Mouse (Mus musculus): Measurements from ENCODE around the gene Pak4. TPM values are rescaled to one million over a fixed set of nuclear protein-coding genes. Genes with fewer than 3 reads are reported as not detected.
A peak's percentile ranks its signal among the peaks of the same experiment; 100 is the strongest.
"Not testable (repeated sequence)": the region's sequence is repeated elsewhere in the genome, so short reads cannot be mapped to it uniquely, and the experiment has no call there.

Gene Pak4
- total RNA-seq (2021), result 10 to 100 TPM in 1 of 2 experiments, 1 to 10 TPM in 1; 9.0 to 10.4 TPM

GRCm38 (mm10) chr7:28597642-28598446 is at the start of gene Pak4, which contains the start of gene Samd4b:
Gene Pak4 (minus strand): TSS chr7:28598185.
Gene Samd4b (minus strand): TSS chr7:28598144.
- DNase-seq (ENCODE audit: low spot score in 2 of 2), result peak; percentile 99

GRCm38 (mm10) chr7:28647016-28647415 is 49.0 kb upstream of the Pak4 start:
- intact Hi-C loops (cut with DNase I), result no loop called here
- DNase-seq (ENCODE audit: low spot score in 2 of 2), result no peak

More at GRCm38 (mm10) chr7:28597642-28598446, at the start of gene Pak4, which contains the start of gene Samd4b:
- intact Hi-C loops (cut with DNase I), result loop anchor here (1.0 kb wide), 1 partner anchor 162 kb away; no protein-coding TSS in a partner anchor

GRCm38 (mm10) chr7:28645947-28646475 is 48.0 kb upstream of the Pak4 start:
- intact Hi-C loops (cut with DNase I), result no loop called here
- no peak for DNase-seq (ENCODE audit: low spot score in 2 of 2)

DNA sequence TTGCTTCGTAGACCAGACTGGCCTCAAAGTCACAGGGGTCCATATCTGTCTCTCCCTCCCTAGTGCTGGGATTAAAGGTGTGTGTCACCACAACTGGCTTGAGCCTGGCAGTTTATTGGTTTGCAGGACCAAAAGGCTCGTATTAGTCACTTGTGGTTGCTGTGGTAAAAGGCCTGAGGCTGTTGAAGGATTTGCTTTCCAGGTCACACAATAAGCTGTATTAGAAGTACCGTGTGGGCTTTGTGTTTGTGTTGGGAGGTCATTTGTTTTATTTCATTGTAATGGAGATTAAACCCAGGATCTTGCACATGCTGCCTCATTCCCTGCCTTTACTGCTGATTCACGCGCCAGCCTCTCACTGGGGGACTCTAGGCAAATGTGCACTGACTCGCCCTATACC is 47.4 kb upstream of the Pak4 start:
- no peak for DNase-seq (ENCODE audit: low spot score in 2 of 2)
- intact Hi-C loops (cut with DNase I), result no loop called here

GRCm38 (mm10) chr7:28641546-28641945 is 43.6 kb upstream of the Pak4 start:
- no peak for DNase-seq (ENCODE audit: low spot score in 2 of 2)
- intact Hi-C loops (cut with DNase I), result no loop called here

DNA sequence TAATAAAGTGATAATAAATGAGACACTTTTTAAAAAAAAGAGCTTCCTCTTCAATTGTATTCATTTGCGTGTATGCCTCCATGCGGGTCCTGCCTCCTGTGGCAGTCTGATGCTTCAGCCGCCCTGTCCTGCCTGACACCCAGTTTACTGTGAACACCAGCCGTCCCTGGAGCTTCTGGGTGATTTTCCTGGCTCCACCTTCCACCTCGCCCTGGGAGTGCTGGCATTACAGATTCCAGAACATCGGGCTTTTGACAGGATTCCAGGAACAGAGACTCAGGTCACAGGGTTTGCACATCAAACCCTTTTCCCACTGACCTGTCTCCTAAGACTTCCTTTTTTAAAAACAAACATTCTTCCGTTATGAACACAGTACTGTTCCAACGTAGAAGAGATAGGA is 39.5 kb upstream of the Pak4 start:
- DNase-seq (ENCODE audit: low spot score in 2 of 2), result no peak
- intact Hi-C loops (cut with DNase I), result no loop called here

GRCm38 (mm10) chr7:28634128-28634527 is 36.1 kb upstream of the Pak4 start:
- DNase-seq (ENCODE audit: low spot score in 2 of 2), result no peak
- intact Hi-C loops (cut with DNase I), result no loop called here

- intact Hi-C loops (cut with DNase I), result no loop called here
- DNase-seq (ENCODE audit: low spot score in 2 of 2), result no peak
These were observed 33.1 kb upstream of the Pak4 start, which contains the start of gene Acp7 for GRCm38 (mm10) chr7:28631073-28631472. Gene Acp7 (minus strand): TSS chr7:28631332.

DNA sequence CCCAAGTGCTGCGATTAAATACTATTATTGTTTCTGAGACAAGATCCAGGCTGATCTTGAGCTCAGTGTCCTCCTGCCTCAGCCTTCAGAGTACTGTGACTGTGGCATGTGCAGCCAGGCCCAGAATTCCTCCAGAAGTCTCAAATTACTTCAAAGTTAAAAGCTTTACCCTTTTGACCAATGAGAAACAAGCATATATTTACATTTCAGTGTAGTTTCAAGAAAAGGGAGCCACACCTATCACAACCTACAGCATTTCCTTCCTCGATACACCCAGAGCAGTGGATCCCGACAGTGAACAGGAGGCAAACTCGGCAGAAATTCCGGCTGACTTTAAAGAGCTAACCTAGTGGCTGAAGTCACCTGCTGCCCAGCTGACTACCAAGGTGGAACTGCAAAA is 26.8 kb upstream of the Pak4 start:
- intact Hi-C loops (cut with DNase I), result no loop called here
- no peak for DNase-seq (ENCODE audit: low spot score in 2 of 2)

DNA sequence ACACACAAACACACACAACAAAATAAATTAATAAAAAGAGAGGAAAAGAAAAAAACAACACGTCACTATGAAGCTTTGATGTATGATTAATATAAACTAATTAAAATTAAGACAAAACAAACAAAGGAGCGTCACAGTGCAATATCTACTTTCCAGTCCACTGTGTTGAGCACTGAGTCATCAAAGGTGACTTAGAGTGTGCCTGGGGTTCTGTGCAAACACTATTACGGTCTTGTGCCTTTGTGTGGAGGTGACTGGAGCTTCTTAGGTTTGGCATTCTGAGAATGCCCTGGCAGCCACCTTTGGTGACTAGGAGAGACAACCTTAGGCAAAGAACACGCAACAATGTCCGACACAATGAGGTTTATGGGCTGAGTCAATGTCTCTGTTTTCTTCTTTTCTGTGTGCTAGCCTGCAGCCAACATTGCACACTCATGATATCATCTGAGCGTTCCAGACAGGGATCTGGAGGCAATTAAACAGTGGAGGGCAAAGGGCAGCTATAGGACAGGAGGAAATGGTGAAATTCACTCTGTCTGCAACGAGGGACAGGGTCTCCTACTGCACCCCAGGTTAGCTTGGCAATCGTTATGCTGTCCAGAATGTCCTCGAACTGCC is 21.2 kb upstream of the Pak4 start:
- intact Hi-C loops (cut with DNase I), result no loop called here
- no peak for DNase-seq (ENCODE audit: low spot score in 2 of 2)

- intact Hi-C loops (cut with DNase I), result no loop called here
- DNase-seq (ENCODE audit: low spot score in 2 of 2), result no peak
These were observed 8.0 kb upstream of the Pak4 start for GRCm38 (mm10) chr7:28605951-28606350.

DNA sequence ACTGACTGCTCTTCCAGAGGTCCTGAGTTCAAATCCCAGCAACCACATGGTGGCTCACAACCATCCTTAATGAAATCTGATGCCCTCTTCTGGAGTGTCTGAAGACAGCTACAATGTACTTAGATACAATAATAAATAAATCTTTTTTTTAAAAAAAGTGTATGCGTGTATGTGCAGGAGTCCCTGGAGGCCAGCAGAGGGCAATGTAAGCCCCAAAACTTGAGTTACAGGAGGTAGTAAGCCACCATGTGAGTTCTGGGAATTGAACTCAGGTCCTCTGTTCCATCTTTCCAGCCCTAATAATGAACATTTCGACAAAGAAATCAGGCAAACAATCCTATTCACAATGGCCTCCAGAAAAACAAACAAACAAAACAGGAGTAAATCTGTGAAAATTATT is 5.8 kb upstream of the Pak4 start:
- DNase-seq (ENCODE audit: low spot score in 2 of 2); intact Hi-C loops (cut with DNase I): not testable (repeated sequence)

DNA sequence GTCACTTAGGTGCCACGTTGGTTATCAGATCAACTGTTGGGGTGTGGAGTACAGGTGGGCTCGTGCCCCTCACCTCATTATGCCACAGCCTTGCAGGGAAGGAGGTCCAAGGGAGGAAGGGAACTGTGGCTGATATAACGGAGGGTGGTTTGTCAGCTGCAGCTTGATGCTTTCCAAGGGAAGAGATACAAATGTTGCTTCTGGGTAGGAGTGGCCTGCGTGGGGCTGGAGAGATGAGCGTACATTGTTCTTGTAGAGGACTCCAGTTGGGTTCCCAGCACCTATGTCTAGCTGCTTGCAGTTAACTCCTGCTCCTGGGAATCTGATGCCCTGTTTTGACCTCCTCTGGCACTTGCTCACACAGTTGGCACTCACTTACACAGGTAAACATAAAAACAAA is 5.2 kb upstream of the Pak4 start:
- no peak for DNase-seq (ENCODE audit: low spot score in 2 of 2)
- intact Hi-C loops (cut with DNase I), result no loop called here

DNA sequence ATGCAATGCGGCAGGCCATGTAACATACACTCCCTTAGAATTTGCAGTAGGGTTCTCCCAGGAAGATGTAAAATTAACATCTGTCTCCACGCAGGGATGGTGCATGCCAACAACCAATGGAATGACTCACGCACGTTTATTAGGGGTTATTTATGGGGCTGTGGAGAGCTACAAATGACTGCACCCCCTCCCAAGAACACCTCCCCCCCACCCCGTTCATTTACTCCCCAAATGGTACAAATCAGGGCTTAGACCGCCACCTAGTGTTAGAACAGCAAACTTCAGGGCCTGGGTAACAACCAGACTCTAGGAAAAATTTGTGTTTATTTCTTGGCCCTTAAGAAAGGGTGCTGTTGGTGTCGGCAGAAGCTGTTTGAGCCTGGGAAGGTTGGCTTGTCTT is 3.7 kb upstream of the Pak4 start:
- DNase-seq (ENCODE audit: low spot score in 2 of 2), result peak in 1 of 2 experiments; percentile 64

GRCm38 (mm10) chr7:28601029-28601428 is 3.0 kb upstream of the Pak4 start:
- DNase-seq (ENCODE audit: low spot score in 2 of 2), result peak; percentile 62 to 71
- intact Hi-C loops (cut with DNase I), result loop anchor here (1.0 to 2.0 kb wide), 3 partner anchors 126 to 164 kb away; partner anchors contain the start of gene Gmfg

More for the DNA sequence above, 3.7 kb upstream of the Pak4 start:
- intact Hi-C loops (cut with DNase I), result loop anchor here (1.0 to 2.0 kb wide), 3 partner anchors 125 to 164 kb away; partner anchors contain the start of gene Gmfg

- intact Hi-C loops (cut with DNase I), result loop anchor here (1.0 kb wide), 1 partner anchor 163 kb away; no protein-coding TSS in a partner anchor
- DNase-seq (ENCODE audit: low spot score in 2 of 2), result no peak
These were observed 966 bp upstream of the Pak4 start for GRCm38 (mm10) chr7:28598951-28599350.

GRCm38 (mm10) chr7:28597277-28597570 is 761 bp downstream of the Pak4 start:
- intact Hi-C loops (cut with DNase I), result no loop called here
- no peak for DNase-seq (ENCODE audit: low spot score in 2 of 2)

GRCm38 (mm10) chr7:28596436-28597276 is 1.3 kb downstream of the Pak4 start:
- no peak for DNase-seq (ENCODE audit: low spot score in 2 of 2)
- intact Hi-C loops (cut with DNase I), result no loop called here

GRCm38 (mm10) chr7:28595751-28596435 is 2.1 kb downstream of the Pak4 start:
- intact Hi-C loops (cut with DNase I), result no loop called here
- no peak for DNase-seq (ENCODE audit: low spot score in 2 of 2)
